Mouse (Mus musculus): Measurements from ENCODE around the gene Hmox2.
A peak's percentile ranks its signal among the peaks of the same experiment; 100 is the strongest.

Gene Hmox2

GRCm38 (mm10) chr16:4781524-4782196 lies 55.5 kb downstream of the Hmox2 start:
- DNase-seq (ENCODE audit: low read depth, low spot score), result no peak

GRCm38 (mm10) chr16:4782515-4782914 lies 56.4 kb downstream of the Hmox2 start:
- DNase-seq (ENCODE audit: low read depth, low spot score), result no peak

DNA sequence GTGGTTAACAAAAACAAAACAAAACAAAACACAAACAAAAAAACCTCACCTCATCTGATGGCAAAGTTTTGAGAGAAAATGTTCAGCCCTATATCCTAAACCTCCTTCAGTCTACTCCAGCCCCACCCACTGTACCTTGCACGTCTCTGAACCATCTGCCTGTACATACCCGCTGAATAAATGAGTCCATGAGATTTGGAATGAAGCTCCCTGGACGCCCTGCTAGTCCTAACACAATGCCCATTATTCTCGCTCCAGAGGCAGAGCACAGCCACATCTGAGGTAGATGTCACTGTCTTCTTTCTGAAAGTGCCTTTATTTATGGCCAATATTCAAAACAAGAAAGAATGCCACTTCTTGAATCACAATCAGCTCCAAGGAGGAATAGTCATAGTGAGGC lies 59.5 kb downstream of the Hmox2 start:
- DNase-seq (ENCODE audit: low read depth, low spot score), result no peak

- no peak for DNase-seq (ENCODE audit: low read depth, low spot score)
These were observed 62.0 kb downstream of the Hmox2 start for GRCm38 (mm10) chr16:4788176-4788575.

DNA sequence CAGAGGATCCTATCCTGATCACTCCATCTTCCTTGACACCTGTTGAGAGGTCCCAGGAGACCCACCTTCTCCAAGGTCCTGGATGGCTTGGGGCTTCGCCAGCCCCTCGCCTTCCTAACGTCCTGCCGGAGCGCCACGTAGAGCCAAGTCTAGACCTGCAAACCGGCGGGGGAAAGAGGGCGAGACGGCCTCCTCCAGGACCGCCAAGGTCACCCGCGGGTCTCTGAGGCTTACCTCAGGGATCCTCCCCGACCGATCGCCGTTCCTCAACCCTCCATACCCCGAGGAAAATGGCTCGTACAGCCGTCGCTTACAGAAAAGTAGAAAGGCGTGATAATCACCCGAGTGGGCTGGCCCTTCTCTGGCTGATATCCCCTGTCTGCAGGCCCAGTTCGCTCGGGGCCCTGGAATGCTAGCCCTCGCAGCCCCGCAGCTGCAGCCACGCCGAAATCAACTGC lies 63.2 kb downstream of the Hmox2 start:
- no peak for DNase-seq (ENCODE audit: low read depth, low spot score)

DNA sequence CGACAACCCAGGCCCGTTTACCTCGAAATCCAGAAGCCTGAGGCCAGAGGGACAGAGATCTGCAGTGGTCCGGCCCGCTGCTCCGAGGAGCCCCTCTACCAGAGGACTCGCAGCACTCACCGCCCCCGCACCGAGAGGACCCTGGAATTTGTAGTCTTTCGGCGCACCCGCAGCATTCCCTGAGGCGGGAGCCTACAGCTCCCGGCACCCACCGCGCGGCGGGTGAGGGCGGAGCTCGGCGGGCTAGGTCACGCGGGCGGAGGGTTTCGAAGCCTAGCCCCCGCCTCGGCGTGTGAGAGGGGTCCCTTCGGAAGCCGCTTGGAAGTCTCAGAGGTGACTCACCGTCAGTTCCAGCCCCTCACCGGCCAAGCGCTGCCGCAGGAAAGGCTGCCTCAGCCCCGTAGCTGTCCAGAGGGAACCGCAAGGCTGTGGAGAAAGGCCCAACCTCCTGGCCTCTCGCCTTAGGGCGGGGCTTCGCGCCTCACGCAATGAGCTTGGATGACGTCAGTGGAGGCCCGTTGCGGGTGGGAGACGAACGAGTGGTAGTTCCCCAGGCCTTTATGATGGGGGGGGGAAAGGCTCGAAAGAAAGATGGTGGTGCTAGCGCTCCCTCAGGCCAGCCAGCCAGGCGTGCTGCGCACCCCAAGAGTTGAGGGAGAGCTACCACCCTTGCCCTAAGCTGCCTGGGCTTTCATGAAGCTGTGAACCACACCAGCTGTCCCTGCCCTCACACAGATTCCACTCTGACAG lies 63.8 kb downstream of the Hmox2 start, which contains the start of gene Cdip1:
Gene Cdip1, minus strand, starts transcription at position 483 of the 750 bp plus-strand sequence.
- peak; percentile 87 for DNase-seq (ENCODE audit: low read depth, low spot score)

DNA sequence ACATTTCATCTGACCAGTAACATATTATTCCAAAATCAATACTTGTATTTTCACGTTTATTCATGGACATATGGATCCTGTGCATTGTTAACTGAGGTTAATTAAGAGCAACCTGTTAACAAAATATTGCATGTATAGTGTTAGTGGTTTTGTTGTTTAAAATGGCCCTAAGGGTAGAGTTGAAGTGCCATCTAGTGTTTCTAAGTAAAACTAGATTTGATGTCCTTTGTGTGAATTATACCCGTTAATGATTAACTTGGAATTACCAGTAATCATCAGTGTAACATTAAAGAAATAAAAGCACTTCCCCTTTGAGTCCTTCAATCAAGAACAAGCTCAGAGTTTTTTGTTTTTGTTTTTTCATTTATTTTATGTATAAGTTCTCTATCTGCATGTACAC lies 65.2 kb downstream of the Hmox2 start:
- DNase-seq (ENCODE audit: low read depth, low spot score), result no peak

DNA sequence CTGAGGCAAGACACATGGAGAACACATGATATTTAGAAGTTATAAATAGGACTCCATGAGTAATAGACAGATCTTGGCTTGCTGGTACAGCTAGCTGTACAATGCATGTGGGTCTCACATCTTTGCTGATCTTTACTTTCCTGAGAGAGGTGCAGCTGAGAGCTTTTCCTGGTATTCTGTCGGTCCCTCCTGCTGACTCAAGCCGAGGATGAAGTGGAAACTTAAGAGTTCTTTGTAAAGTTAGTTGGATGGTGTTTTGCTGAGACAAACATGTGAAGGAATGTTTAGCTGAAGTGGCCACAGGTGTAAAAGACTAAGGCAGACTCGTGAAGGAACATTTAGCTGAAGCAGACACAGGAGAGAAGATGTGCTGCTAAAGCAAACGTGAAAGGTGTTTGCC lies 70.5 kb downstream of the Hmox2 start:
- DNase-seq (ENCODE audit: low read depth, low spot score), result no peak

Data from embryo, embryonic 11.5 days (tissue).